Mouse (Mus musculus) hindbrain, postnatal 0 days (tissue): ENCODE measurements at regions not wholly inside any gene's neighbourhood (a gene's known extent, or its start where the extent isn't known, plus 50 kb on each side); places are given as distances from the start of the nearest gene placed in this dataset.
A peak's percentile ranks its signal among the peaks of the same experiment; 100 is the strongest.

Experiments
- ATAC-seq: fragments of 200-750 bp; cut with Nextera tagmentation; 2 replicates; pipeline ENCODE4 v1.8.0; 2017; ENCODE audit warnings: mild to moderate bottlenecking, moderate TSS enrichment, moderate library complexity
- DNase-seq: peaks from one replicate; pipeline ENCODE4 v3.0.0-alpha.2; 2015; ENCODE audit warnings: low spot score
- H3K27ac ChIP-seq: fragments of 300-500 bp; sonication (generic); 2 replicates; pipeline ENCODE4 v1.5.1; 2014; ENCODE audit warnings: mild to moderate bottlenecking
- H3K27me3 ChIP-seq: fragments of 300-500 bp; sonication (generic); 2 replicates; pipeline ENCODE4 v1.6.1; 2014; ENCODE audit warnings: low read length, mixed read lengths; ENCODE audit not compliant: insufficient read depth
- H3K36me3 ChIP-seq: fragments of 300-500 bp; sonication (generic); 2 replicates; pipeline ENCODE4 v1.6.1; 2014; ENCODE audit warnings: low read length, mixed read lengths; ENCODE audit not compliant: insufficient read depth
- H3K4me1 ChIP-seq: fragments of 300-500 bp; sonication (generic); 2 replicates; pipeline ENCODE4 v1.6.1; 2014; ENCODE audit warnings: antibody characterized with exemption, low read length, mixed read lengths; ENCODE audit not compliant: insufficient read depth
- H3K4me2 ChIP-seq: fragments of 300-500 bp; sonication (generic); 2 replicates; pipeline ENCODE4 v1.6.1; 2014; ENCODE audit warnings: low read depth, mild to moderate bottlenecking, low read length, moderate library complexity, mixed read lengths
- H3K4me3 ChIP-seq: fragments of 300-500 bp; sonication (generic); 2 replicates; pipeline ENCODE4 v1.5.1; 2014; ENCODE audit warnings: low read length
- H3K9ac ChIP-seq: fragments of 300-500 bp; sonication (generic); replicated peaks from 2 replicates; pipeline ENCODE4 v1.6.1; 2014; ENCODE audit warnings: mild to moderate bottlenecking, low read length, moderate library complexity, mixed read lengths
- H3K9me3 ChIP-seq: fragments of 300-500 bp; sonication (generic); 2 replicates; pipeline ENCODE4 v1.6.1; 2016; ENCODE audit warnings: low read length, mixed read lengths
- CTCF ChIP-seq: IDR thresholded peaks from 2 replicates; pipeline ENCODE4 v1.5.1; 2016; ENCODE audit warnings: antibody characterized with exemption, control low read depth, low read depth
- WGBS: fragments of 180-500 bp; shearing (Covaris S2); extraction: QIAGEN DNeasy Blood & Tissue Kit; methylation state at CpG from one replicate; pipeline ENCODE4 v1.1.7; 2014; 5-methylcytosine and 5-hydroxymethylcytosine counted together

DNA sequence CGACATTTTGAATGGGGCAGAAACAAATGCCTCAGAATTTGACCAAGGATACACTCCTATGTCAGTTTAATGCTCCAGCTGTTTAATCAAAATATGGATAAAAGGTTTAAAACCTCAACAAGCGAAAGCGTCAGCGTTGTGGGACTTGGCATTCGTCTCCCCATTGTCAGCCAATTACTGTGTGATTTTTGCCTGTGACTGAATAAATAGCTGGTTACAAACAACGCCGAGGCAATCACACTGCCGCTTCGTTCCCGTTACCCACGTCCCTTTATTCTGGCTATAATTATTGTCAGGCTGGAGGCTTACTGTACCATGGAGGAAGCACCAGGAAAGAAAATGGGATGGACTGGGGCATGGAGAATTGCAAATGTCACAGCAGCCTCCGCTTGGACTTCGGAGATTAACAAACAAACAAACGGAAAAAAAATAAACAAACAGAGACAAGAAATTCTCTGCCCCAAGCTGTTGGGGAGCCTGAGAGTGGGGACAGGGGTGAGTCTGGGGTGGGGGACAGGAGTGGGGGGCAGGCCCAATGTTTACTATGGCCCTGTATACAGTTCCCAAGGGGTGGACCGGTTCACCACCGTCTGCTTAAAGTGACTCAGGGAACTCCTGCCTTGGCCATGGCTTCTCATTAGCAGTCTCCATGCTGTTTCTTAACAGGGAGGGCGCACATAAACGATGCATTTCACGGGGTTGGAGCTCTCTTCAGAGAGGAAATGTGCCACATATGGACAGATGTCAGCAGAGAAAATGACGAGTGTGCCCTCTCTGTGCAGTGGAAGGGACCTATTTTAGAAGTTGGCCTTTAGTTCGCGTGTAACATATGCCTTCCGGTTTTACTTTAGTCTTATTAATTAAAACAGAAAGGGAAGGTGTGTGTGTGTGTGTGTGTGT lies 125.8 kb upstream of the Irx5 start:
- 31% methylated on average over 23 of the region's 23 CpGs for WGBS
- no peaks in the 10 kb centered on the region for H3K4me1 ChIP-seq
- no peaks in the 10 kb centered on the region for H3K9me3 ChIP-seq
- H3K9ac ChIP-seq: no peak overlapping the region
- ATAC-seq (no peak), DNase-seq (peak; percentile 8)
- H3K27ac ChIP-seq: no peak overlapping the region
- no peak for TF ChIP-seq CTCF
- H3K4me2 ChIP-seq: peak overlapping the region; percentile 41
- H3K27me3 ChIP-seq: no peaks in the 10 kb centered on the region
- 0 out of 2 replicates have a peak overlapping the region, but pooled peaks have one; percentile 1 for H3K4me3 ChIP-seq
- H3K36me3 ChIP-seq: no peaks in the 10 kb centered on the region

DNA sequence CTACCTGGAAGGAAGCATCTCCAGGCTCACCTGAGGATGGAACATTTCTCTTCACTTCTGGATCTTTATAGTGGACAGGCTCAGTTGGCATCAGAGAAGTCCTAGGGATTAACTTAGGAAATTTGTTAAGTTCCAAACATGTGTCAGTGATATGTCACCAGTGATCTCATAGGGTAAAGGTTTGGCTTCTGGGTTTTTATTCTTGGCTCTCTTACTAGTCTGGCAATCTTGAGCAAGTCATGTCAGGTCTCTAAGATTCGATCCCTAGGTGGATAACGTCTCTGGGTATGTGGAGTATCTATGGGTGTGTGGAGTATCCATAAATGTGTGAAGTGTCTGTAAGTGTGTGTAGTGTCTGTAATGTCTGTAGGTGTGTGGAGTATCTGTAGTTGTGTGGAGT lies 127.9 kb upstream of the Irx5 start:
- Histone ChIP-seq H3K9me3 (no peaks in the 10 kb centered on the region), H3K4me2 (no peak overlapping the region), H3K36me3 (no peaks in the 10 kb centered on the region), H3K4me3 (no peak overlapping the region), H3K4me1 (no peaks in the 10 kb centered on the region), H3K27me3 (no peaks in the 10 kb centered on the region), H3K9ac (no peak overlapping the region), H3K27ac (no peak overlapping the region)
- WGBS: 95% methylated on average over 2 of the region's 2 CpGs
- no peak for TF ChIP-seq CTCF
- no peak for DNase-seq
- ATAC-seq: no peak

DNA sequence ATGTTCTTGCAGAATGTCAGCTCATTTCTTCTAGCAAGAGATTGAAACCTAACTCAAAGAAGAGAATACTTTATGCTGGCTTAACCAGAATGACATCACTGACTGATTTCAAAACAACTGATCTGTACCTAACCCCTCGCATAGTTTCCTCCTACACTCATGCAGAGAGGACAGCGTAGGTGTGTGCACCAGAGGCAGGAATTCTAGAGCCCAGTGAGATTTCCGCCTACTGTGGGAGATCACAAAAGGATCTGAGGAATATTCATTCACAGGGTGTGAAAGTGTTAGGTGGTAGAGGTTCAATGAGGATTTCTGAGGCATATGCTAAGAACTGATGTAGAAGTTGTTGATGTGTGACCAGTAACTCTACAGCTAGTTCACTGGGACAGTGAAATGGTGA lies 132.5 kb upstream of the Irx5 start:
- no peaks in the 10 kb centered on the region; the same call in 1 of the 2 replicates for H3K27me3 ChIP-seq
- no peak overlapping the region for H3K4me3 ChIP-seq
- H3K27ac ChIP-seq: no peak overlapping the region
- H3K9ac ChIP-seq: no peak overlapping the region
- H3K9me3 ChIP-seq: no peaks in the 10 kb centered on the region
- H3K36me3 ChIP-seq: no peaks in the 10 kb centered on the region
- DNase-seq (no peak), ATAC-seq (no peak)
- TF ChIP-seq CTCF: no peak
- H3K4me2 ChIP-seq: no peak overlapping the region
- WGBS: 91% methylated on average over 3 of the region's 3 CpGs
- no peaks in the 10 kb centered on the region for H3K4me1 ChIP-seq

DNA sequence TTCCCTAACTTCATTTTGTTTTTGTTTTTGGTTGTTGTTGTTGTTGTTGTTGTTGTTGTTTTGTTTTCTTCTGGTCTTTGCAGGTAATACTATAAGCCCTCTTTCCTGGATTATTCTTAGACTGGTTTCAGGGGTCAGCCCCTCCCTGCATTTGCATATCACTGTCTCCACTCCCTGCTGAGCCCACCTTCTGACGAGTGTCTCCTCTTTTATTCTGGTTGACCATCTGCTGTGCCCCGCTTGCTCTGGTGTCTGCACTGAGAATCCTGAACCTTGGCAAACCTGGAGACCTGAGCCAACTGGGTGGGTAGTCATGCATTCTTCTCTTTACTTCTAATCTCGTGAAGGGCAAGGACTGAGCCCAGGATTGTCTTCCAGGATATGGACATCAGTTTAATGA lies 134.4 kb upstream of the Irx5 start:
- 41% methylated on average over 3 of the region's 3 CpGs for WGBS
- Histone ChIP-seq H3K9me3 (no peaks in the 10 kb centered on the region), H3K4me1 (no peaks in the 10 kb centered on the region), H3K4me2 (no peak overlapping the region), H3K27ac (no peak overlapping the region), H3K9ac (no peak overlapping the region), H3K27me3 (no peaks in the 10 kb centered on the region; the same call in 1 of the 2 replicates), H3K4me3 (no peak overlapping the region), H3K36me3 (no peaks in the 10 kb centered on the region)
- DNase-seq (no peak), ATAC-seq (no peak)
- no peak for TF ChIP-seq CTCF

DNA sequence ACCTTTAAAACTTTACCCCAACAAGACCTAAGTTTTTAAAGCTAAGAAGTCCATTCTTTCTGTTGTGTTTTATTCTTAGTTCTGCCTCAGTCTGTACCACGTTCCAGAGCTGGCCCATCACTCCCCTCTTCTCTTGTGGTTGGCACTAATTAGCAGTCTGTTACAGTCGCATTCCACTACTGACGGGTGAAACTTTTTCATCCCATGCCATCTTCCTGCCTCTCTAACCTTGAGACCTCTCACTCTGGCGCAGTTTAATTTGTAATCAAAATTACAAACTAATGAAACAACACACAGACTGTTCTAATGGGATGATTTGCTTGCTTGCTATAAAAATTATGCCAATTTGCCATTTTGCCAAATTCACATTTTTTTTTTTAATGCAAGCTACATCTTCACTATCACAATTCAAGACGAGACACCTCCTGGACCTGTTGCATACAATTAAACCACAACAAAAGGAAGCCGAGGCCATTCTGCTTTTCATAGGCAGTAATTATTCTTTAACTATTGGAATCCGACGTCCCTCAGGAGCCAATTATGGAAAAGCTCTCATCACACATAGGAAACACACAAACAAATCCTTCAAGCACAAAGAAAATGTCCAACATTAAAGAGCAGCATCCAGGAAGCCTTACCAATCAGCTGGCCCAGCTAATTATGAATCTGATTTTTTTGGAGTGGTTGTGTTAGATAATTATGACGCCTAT lies 138.1 kb upstream of the Irx5 start:
- Histone ChIP-seq H3K9me3 (no peaks in the 10 kb centered on the region), H3K4me1 (0 out of 2 replicates have a peak, but pooled peaks cover 3% of the 10 kb centered on the region), H3K9ac (no peak overlapping the region), H3K4me2 (no peak overlapping the region), H3K27me3 (no peaks in the 10 kb centered on the region; the same call in 1 of the 2 replicates), H3K4me3 (no peak overlapping the region), H3K36me3 (no peaks in the 10 kb centered on the region), H3K27ac (no peak overlapping the region)
- TF ChIP-seq CTCF: no peak
- ATAC-seq (no peak), DNase-seq (no peak)
- 49% methylated on average over 9 of the region's 9 CpGs for WGBS

DNA sequence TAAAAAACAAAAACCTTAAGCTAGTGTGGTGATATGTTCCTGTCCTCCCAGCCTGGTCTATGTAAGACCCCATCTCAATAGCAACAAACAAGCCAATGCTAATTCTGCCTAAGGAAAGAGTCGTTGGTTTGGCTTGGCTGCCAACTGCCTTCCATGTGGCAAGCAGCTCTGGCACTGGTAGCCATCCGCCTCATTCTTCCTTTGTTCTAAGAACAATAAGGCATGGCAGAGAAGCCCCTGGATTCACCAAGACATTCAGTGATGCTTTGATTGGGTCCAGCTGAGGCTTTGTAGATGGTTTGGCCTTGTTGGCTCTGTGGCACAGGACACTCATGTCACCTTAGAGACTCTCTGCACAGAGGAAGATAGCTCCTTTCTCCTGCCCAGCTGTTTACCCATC lies 139.9 kb upstream of the Irx5 start:
- no peak for TF ChIP-seq CTCF
- Histone ChIP-seq H3K27ac (no peak overlapping the region), H3K4me2 (no peak overlapping the region), H3K9ac (no peak overlapping the region), H3K27me3 (no peaks in the 10 kb centered on the region; the same call in 1 of the 2 replicates), H3K36me3 (no peaks in the 10 kb centered on the region), H3K4me3 (no peak overlapping the region), H3K9me3 (no peaks in the 10 kb centered on the region), H3K4me1 (0 out of 2 replicates have a peak, but pooled peaks cover 3% of the 10 kb centered on the region)
- DNase-seq: peak; percentile 9
- 44% methylated on average over 2 of the region's 2 CpGs for WGBS
- no peak for ATAC-seq

DNA sequence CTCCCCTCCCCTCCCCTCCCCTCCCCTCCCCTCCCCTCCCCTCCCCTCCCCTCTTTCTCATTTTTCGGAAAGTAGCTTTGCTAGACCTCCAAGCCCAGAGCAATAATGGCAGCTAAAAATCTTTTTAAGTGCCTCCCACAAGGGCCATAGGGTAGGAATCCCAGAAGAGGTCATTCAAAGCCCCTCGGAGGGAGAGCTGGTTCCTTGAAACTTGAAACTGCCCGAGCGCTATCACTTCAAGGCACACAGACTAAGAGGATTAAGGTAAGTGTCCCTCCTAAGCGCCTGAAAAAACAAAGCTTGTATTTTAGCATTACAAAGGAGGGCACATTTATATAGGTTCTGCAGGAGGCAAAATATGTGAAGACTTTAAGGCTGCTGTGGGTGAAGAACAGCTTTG lies 141.2 kb upstream of the Irx5 start:
- Histone ChIP-seq H3K9me3 (no peaks in the 10 kb centered on the region), H3K9ac (no peak overlapping the region), H3K27me3 (no peaks in the 10 kb centered on the region), H3K36me3 (no peaks in the 10 kb centered on the region), H3K27ac (no peak overlapping the region), H3K4me3 (no peak overlapping the region), H3K4me1 (0 out of 2 replicates have a peak, but pooled peaks cover 3% of the 10 kb centered on the region), H3K4me2 (no peak overlapping the region)
- ATAC-seq (no peak), DNase-seq (no peak)
- WGBS: 21% methylated on average over 4 of the region's 5 CpGs
- TF ChIP-seq CTCF: no peak
